Mouse (Mus musculus) testis, adult 2 months (tissue): ENCODE measurements at regions not wholly inside any gene's neighbourhood (a gene's known extent, or its start where the extent isn't known, plus 50 kb on each side); places are given as distances from the start of the nearest gene placed in this dataset.
A peak's percentile ranks its signal among the peaks of the same experiment; 100 is the strongest.

Experiments
- H3K27ac ChIP-seq: fragments of 200-500 bp; 2 replicates; pipeline ENCODE4 v1.5.1; 2012; ENCODE audit warnings: low read depth, low read length; ENCODE audit not compliant: control insufficient read depth, insufficient read depth
- H3K27me3 ChIP-seq: fragments of 200-500 bp; 2 replicates; pipeline ENCODE4 v1.6.1; 2012; ENCODE audit warnings: mild to moderate bottlenecking, low read length, moderate library complexity; ENCODE audit not compliant: control insufficient read depth, insufficient read depth
- H3K36me3 ChIP-seq: fragments of 200-500 bp; 2 replicates; pipeline ENCODE4 v1.6.1; 2012; ENCODE audit warnings: mild to moderate bottlenecking, low read length; ENCODE audit not compliant: control insufficient read depth, insufficient read depth
- H3K4me1 ChIP-seq: fragments of 200-500 bp; 2 replicates; pipeline ENCODE4 v1.6.1; 2012; ENCODE audit warnings: low read length; ENCODE audit not compliant: control insufficient read depth, insufficient read depth
- H3K4me3 ChIP-seq: fragments of 200-500 bp; 2 replicates; pipeline ENCODE4 v1.5.1; 2012; ENCODE audit warnings: low read depth, mild to moderate bottlenecking, low read length, moderate library complexity, mixed read lengths; ENCODE audit not compliant: control insufficient read depth
- CTCF ChIP-seq: fragments of 200-500 bp; IDR thresholded peaks from 2 replicates; pipeline ENCODE4 v1.5.1; 2012; ENCODE audit warnings: low read depth, mild to moderate bottlenecking, inconsistent platforms, low read length, moderate library complexity; ENCODE audit not compliant: control insufficient read depth, insufficient read depth, insufficient replicate concordance
- POLR2A ChIP-seq: fragments of 200-500 bp; IDR thresholded peaks from 2 replicates; pipeline ENCODE4 v1.6.1; 2012; ENCODE audit warnings: low read depth, mild to moderate bottlenecking, inconsistent platforms, low read length, moderate library complexity; ENCODE audit not compliant: control insufficient read depth

GRCm38 (mm10) chr13:5315011-5315410, 546.3 kb upstream of the Klf6 start:
- no peak overlapping the region for H3K27ac ChIP-seq
- TF ChIP-seq CTCF: no peak
- no peak for TF ChIP-seq POLR2A
- no peak overlapping the region for H3K4me3 ChIP-seq
- H3K27me3 ChIP-seq: no peaks in the 10 kb centered on the region
- H3K36me3 ChIP-seq: no peaks in the 10 kb centered on the region
- no peaks in the 10 kb centered on the region for H3K4me1 ChIP-seq

DNA sequence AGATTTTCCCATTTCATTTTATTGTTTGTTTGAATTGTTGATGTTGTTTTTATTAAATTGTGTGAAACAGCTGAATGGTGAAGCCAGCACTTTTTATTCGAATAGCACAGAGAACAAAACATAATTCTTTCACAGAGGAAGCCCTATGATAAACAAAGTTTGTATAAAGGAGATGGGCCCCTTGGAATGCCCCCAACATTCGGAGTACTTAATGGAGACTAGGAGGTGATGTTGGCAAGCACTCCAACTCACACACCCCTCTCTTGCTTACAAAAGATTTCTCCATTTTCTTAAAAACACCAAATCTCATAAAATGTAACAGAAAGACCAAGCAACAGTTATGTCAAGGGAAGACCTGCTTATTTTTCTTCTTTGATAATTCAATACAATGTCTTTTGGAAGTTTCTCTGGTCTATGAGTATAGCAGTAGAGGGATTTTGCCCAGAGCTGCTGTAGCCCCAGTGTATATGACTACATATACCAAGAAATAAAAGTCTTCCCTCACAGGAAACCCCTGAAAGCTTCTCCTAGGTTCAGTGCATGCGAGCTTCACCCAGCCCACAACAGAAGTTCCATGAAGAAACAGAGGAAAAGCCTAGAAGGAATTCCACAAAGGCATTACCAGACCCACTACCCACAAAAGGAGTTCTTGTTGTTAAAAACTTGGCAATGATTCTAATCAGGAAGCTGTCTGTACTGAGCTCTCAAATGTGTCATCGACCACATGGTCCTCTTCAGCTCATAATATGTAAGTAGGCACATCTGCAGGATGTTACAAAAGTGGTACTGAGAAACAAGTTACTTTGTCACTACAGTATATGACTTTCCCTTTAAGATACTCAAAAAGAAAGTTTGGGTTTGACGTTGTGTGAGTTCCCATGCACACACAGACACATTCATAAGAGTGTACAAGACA, 543.1 kb upstream of the Klf6 start:
- Histone ChIP-seq H3K4me3 (no peak overlapping the region), H3K27me3 (no peaks in the 10 kb centered on the region), H3K36me3 (no peaks in the 10 kb centered on the region), H3K4me1 (no peaks in the 10 kb centered on the region), H3K27ac (no peak overlapping the region)
- TF ChIP-seq POLR2A: no peak
- no peak for TF ChIP-seq CTCF

- no peaks in the 10 kb centered on the region for H3K36me3 ChIP-seq
- no peaks in the 10 kb centered on the region for H3K27me3 ChIP-seq
- H3K27ac ChIP-seq: peak overlapping the region; percentile 36; the same call in 1 of the 2 replicates
- TF ChIP-seq POLR2A (no peak), CTCF (no peak)
- H3K4me1 ChIP-seq: no peaks in the 10 kb centered on the region
- no peak overlapping the region for H3K4me3 ChIP-seq
Observed at GRCm38 (mm10) chr13:5345712-5346111, 515.6 kb upstream of the Klf6 start.

DNA sequence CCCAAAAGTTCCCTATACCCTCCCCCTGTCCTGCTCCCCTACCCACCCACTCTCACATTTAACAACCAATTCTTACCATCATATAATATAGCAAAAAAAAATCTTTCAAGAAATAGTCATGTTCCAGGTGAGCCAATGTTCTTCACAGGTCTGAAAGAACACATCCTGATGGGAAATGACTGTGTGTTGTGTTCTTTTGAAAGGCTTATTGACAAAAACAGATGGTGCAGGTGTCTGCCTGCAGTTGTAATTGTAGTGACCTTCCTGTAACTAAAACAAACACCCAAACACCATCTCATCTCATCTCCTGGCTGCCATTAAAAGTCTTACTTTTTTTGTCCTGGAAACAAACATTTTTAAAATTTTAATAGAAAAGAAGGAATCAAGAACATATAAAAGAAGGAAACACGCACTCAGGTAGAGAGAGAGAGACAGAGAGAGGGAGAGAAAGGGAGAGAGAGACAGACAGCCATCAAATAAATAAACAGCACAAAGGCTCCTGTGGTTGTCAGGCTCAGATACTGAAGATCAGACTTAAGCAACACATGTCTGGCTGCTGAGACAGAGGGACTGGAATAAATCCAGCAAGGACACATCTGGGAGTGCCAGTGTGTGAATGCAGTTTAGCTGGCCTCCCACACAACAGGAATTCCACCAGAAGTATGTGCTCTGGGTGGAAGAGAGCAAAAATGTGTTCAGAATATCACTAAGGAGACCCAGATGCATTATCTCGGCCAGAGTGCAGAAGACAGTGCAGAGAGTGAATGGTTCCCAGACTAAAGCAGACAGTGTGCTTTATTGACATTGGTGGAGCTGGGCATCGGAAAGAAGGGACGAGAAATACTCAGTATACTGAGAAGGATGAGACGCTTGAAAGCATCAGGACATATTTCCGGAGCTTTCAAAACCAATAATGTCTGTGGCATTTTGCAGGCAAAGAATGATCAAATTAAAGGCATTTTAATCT, 513.5 kb upstream of the Klf6 start:
- TF ChIP-seq CTCF: no peak
- TF ChIP-seq POLR2A: no peak
- no peak overlapping the region for H3K4me3 ChIP-seq

DNA sequence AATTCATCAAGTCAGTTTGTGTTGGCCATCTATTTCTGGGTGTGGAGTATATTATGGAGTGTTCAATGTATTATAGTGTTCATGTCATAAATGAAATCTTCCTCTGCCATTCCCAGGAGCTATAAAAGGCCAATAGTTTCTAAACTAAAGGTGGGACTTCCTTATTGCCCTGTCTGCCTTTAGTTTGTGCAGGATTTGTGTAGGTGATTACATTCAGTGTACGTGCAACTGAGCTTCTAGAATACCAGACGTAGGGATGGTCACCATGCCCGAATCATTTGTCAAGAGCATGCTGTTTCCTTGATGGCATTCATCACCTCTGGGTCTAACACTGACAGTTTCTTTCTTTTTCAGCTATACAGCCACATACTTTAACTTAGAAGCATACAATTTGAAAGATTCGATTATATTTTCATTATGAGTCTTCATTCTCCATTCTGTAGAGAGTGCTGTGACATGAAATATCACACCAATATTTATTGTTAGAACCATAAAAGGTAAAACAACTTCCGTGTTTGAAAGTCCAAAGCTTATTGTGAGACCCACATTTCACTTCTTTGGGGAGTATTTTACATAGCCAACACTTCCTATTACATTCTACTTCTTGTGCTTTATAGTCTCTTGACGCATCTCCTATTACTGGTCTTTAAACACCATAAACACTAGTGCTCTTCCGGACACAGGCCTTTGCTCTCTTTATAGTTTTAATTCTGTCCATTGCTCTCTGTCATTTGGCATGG, 494.1 kb upstream of the Klf6 start:
- no peak for TF ChIP-seq CTCF
- TF ChIP-seq POLR2A: no peak
- Histone ChIP-seq H3K27ac (no peak overlapping the region), H3K36me3 (no peaks in the 10 kb centered on the region), H3K27me3 (no peaks in the 10 kb centered on the region), H3K4me3 (no peak overlapping the region), H3K4me1 (no peaks in the 10 kb centered on the region)

More for the DNA sequence above, 513.5 kb upstream of the Klf6 start:
- Histone ChIP-seq H3K27me3 (no peaks in the 10 kb centered on the region), H3K36me3 (no peaks in the 10 kb centered on the region), H3K27ac (no peak overlapping the region), H3K4me1 (no peaks in the 10 kb centered on the region)

- Histone ChIP-seq H3K4me1 (no peaks in the 10 kb centered on the region), H3K27me3 (no peaks in the 10 kb centered on the region), H3K27ac (no peak overlapping the region), H3K4me3 (no peak overlapping the region), H3K36me3 (no peaks in the 10 kb centered on the region)
- TF ChIP-seq CTCF: no peak
- no peak for TF ChIP-seq POLR2A
Observed at GRCm38 (mm10) chr13:5370007-5370406, 491.3 kb upstream of the Klf6 start.
